Mouse (Mus musculus) frontal cortex, postnatal 10 days (tissue): ENCODE measurements around the gene Acer1.
A peak's percentile ranks its signal among the peaks of the same experiment; 100 is the strongest.

Experiments used
- DNase-seq, 2 experiments: peaks; one replicate each; pipeline ENCODE4 v3.0.0; 2022; ENCODE audit warnings: low spot score in 2 of 2, mixed read lengths in 1 of 2

The Acer1 gene

GRCm38 (mm10) chr17:56982013-56982412 is at the start of gene Acer1:
TSS of gene Acer1 (minus strand) at chr17:56982126.
- no peak for DNase-seq

DNA sequence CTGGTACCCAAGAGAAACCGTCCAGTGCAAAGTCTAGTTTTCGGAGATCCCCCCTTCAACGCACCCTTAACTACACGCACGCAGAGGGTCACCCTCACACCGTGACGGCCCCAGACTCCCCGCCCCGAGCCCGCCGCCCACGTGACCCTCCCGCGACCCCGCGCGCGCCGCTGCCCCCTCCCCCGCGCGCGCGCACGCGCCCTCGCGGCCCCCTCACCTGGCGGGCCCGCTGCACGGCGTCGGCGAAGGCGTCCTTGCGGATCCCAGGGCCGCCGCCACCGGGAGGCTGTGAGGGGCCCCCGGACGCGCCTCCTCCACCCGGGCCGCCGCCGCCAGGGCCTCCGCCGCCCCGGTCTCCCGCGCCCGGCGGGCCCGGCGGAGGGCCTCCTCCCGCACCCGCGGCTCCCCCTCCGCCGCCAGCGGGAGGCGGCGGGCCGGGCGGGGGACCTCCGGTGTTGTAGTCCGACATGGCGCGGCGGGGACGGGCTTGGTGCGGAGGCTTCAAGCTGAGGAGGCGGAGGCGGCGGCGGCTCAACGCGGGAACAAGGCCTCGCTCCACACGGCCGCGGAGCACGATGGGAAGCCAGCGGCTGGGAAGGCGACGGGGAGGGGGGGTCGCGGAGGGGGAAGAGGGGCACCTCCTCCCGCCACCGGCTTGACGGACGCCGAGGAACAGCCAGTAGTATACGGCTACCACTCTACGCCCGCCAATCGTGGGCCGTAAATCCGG is 49.2 kb upstream of the Acer1 start, which contains the start of gene Khsrp:
Gene Khsrp, minus strand, starts transcription at position 592 of the 730 bp plus-strand sequence.
- DNase-seq = peak in 1 of 2 experiments; percentile 46

DNA sequence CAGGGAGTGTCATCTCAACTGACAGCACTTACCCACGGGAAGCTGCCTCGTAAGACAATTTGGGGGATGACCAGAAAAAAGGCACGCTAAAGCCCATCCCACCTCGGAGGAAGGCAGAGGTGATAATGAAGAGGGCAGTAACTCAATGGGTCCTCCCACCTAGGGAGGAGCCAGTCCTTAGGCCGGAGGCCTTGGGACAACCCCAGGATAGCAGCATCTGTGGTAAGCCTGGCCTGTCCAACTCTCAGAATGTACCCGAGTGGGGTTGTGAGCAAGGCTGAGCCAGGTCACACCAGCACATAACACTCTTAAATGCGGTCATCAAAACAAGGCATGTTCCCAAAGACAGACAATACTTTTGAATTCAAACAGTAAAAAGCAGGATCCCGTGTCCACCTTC is 47.8 kb upstream of the Acer1 start:
- DNase-seq = no peak

GRCm38 (mm10) chr17:57027471-57027870 is 45.5 kb upstream of the Acer1 start:
- DNase-seq = no peak

DNA sequence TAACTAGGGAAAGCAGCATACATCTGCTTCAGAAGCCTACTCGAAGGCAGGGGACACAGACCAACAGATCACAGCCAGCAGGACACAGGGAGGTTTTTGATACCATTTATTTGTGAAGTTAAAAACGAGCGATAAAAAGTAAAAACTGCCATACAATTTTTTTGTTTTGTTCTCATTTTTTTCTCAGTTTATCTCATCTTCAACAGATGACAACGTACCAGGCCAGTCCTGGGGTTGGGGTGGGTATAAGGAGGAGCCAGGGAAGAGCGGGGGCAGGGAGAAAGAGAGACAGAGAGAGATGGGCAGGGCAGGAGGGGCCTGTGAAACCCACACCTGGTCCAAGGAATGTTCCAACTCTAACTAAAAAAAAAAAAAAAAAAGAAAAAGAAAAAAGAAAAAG is 39.0 kb upstream of the Acer1 start:
- DNase-seq = no peak

DNA sequence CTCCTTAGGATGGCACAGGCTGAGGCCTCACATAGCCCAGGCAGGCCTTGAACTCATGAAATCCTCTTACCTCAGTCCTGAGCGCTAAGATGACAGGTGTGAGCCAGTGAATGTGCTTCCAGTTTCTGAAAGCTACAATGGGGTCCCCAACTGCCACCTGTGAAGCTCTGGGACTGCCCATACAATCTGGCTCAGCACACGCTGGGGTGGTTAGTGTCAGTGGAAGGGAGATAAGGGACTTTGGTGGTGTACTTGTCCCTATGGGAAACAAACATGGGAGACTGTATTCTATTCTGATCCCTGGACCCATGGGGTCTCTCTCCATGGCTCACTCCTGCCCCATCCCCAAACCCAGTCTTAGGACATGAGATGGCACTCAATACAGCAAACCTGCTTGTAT is 37.8 kb upstream of the Acer1 start:
- DNase-seq = no peak

DNA sequence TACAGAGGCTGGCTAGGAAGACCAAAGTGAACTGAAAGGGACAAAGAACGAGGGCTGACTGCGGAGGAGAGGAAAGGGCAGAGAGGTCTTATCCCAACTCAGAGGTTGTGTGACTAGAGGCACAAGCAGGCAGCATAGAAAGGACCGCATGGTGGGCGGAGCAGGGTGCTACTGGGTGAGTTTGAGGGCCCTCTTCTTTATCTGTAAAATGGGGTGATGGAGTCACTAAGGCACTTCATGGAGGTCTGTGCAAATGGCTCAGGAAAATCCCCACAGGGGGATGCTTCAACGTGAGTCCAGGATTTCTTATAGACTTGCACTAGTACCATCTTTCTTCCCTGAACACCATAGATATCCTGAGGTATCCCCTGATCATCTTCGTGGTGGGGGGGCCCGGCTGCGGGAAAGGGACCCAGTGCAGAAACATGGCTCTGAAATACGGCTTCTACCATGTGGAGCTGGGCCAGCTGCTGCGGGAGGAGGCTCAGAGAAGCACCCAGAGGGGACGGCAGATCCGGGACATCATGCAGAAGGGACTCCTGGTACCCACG is 30.4 kb upstream of the Acer1 start:
- DNase-seq = no peak

GRCm38 (mm10) chr17:57011236-57012141 is 29.6 kb upstream of the Acer1 start, which contains the start of the genes Gtf2f1 and Gm17949:
TSS of gene Gtf2f1 (minus strand) at chr17:57011288.
TSS of gene Gm17949 (plus strand) at chr17:57011469.
- peak; percentile 94 for DNase-seq

DNA sequence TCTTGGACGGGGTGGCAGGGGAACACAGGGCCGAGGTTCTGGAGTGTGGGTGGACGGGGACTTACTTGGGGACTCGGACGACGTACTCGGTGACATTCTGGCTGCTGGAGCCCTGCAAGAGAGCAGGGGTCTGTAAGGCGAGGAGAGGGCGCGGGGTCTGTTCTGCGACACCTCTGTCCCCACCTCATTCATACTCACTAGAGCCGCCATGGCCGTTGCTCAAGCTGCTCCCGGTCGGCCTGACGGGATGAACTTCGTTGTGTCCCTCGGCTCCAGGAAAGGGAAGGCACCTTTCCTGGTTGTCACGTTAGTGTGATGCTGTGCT is 28.9 kb upstream of the Acer1 start:
- no peak for DNase-seq

DNA sequence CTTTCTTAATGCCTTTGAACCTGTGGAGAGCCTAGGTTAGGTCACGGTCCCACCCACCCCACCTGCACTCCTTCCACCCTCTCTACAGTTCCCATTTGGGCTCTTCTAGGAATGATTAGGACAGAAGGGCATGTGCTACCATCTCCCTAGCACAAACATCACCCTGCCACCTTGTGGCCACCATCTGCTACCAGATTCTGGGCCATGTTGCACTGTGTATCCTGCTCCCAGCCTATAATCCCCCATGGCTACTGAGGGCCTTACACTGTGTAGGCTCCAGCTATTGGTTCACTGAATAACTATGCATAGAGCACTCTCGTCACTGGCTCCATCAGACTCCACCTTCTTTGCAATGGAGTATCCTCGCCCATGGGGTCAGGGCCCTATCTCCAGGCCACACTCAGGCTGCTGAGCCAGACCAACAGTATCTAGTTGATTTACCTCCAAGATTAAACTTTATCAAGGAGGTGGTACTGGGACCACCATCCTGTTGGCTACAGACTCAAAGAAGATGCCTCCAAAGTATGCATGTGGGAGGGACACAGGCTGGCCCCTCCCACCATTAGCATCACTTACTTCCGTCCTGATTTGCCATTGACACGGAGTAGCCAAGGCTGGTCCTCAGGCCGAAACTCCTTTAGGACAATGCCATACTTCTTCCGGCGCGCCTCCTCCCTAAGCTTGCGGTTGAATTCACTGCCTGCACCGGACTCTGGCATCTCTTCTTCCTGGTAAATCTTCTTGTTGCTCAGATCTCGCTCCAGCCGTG is 25.4 kb upstream of the Acer1 start:
- no peak for DNase-seq

GRCm38 (mm10) chr17:57003994-57004393 is 22.1 kb upstream of the Acer1 start:
- DNase-seq = no peak

- DNase-seq = no peak
These were observed 19.3 kb upstream of the Acer1 start for GRCm38 (mm10) chr17:57001228-57001627.

DNA sequence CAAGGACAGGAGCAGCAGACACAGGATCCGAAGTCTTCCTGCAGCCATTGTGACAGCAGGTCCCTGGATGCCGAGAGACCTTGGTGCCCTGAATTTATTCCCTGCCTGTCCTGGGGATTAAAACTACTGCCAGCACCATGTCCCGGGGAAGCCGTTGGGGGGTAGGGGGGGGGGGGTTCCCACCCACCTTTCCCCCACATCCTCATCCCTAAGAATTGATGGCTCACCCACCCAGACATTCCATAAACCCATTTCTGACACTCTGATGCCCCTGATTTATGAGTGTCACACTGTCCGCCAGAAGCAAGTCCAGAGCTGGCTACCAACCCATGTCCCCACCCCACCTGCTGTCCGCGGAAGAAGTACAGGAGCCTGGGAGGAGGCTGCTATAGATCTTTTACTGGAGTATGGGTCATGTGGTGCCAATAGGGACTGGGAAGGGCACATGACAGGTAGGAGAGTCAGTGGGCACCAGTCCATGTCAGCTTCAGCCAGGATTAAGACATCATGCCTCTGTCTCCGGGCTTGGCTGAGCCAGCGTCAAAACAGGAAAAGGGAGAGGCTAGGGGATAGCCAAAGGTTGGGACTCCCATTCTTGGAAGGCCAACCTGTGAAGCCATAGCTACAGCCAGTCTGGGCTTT is 18.2 kb upstream of the Acer1 start, which contains the start of gene Pspn:
Gene Pspn, minus strand, starts transcription at position 51 of the 642 bp plus-strand sequence.
- no peak for DNase-seq

DNA sequence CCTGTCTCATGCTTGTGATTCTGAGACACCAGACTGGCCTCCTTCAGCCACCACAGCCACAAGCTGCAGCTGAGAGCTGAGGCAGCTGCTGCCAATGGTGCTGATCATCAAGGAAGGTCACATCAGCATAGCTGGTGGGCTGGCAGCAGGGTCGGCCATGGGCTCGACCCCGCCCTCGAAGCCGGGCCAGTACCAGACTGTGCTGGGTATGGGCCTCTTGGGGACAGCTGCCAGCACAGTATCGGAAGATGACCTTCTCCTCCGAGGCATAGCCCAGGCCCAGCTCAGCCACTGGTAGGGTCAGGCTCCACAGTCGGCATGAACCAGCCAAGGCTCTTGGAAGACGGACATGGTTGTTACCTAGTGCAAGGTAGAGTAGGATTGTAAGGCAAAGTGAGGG is 17.5 kb upstream of the Acer1 start:
- no peak for DNase-seq

DNA sequence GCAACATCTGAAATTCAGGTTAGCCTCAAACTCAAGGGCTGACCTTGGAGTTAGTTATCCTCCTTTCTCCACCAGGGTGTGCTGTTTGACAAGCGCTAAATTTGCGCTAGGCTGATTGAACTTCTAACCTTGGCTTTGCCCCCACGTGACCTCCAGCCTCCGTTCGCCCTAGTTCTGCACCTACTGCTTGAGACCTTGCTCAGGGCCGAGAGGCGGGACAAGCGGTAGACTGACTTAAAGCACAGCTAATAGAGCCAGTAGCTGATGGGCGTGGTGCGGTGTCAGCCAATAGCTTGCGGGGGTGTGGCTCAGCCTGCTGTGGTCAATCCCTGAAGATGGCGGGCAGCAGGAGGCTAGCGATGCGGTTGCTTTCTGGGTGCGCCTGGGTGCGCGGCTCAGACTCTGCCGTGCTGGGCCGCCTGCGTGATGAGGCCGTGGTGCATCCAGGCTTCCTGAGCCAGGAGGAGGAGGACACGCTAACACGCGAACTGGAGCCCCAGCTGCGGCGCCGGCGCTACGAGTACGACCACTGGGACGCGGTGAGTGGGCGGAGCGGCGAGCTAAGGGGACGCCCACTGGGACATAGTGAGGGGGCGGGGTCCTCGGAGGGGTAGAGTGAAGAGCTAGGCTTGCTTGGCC is 15.2 kb upstream of the Acer1 start, which contains the start of gene Alkbh7:
Gene Alkbh7, plus strand, starts transcription at position 311 of the 639 bp plus-strand sequence.
- DNase-seq = peak; percentile 94 to 95

DNA sequence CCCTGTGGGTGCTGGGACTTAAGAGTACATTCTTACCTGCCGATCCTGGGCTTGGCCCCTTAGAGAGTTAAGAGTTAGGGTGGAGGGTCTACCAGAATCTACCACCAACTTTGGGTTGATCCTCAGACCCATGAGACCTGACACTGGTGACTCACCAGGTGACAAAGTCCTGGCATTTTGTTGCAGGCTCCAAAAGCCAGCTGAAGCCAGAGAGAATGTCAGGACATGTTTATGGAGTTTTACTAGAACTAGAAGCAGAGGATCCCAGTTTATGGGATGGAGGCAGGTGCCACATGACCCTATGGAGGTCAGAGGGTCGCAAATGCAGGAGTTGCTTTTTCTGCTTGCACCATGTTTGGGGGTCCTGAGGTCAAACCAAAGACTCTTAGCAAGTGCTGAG is 14.6 kb upstream of the Acer1 start:
- no peak for DNase-seq

DNA sequence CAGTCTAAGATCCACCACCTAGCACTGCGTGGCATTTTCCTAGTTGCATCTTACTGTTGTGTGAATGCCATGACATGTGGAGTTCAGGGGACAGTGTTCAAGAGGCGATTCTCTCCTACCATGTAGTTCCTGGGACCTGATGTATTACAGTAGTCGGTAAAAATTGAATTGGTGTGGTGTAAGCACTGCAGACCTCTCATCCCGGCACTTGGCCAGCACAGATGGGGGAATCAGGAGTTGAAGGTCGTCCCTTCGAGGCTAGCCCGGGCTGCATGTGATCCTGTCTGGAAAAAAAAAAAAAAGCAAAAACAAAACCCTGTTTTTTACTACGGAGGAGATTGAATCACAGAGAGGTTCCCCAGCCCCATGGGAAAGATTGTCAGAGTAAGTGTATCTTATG is 13.1 kb upstream of the Acer1 start:
- DNase-seq = no peak

DNA sequence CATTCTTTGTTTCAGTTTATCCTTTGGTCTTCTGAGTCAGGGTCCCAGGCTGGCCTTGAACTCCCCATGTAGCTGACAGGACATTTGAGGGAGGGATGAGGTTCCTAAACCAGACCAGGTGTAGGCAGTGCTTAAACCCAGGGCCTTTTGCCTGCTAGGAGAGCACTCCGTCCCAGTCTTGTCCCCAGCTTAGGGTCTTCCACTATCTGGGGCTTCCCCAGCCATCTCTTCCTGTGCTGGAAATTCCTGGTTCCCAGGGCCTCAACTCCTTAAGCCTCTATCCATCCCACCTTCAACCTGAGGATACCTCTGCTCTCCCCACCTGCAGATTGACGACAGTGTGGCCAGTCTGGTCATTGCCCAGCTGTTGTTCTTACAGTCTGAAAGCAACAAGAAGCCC is 9.0 kb upstream of the Acer1 start:
- peak in 1 of 2 experiments; percentile 4 for DNase-seq

DNA sequence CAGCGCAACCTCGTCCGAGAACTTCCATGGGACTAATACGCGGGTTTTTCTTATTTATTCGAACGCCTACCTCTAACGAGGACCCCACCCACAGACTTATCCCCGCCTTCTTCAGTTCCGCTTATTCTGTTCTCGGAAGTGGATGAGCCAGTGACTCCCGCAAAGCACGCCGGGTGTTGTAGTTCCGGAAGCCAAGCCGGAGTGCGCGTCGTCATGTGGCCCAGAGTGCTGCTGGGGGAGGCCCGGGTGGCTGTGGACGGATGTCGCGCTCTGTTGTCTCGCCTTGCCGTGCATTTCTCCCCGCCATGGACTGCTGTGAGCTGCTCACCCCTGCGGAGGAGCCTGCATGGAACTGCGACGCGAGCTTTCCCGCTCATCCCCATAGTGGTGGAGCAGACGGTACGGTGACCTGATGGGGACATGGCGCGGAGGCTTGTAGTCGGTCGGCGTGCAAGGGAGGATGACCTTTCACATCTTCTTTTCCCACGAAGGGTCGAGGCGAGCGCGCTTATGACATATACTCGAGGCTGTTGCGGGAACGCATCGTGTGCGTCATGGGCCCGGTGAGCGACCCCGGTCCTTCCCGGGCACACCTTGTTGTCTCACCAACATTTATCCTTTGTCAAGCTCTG is 8.3 kb upstream of the Acer1 start, which contains the start of gene Clpp:
Gene Clpp, plus strand, starts transcription at position 191 of the 632 bp plus-strand sequence.
- peak; percentile 90 to 93 for DNase-seq
